Mouse (Mus musculus) stomach, adult 2 months (tissue): Measurements from ENCODE around the gene Tmem181a. TPM values are rescaled to one million over a fixed set of nuclear protein-coding genes. Genes with fewer than 3 reads are reported as not detected.

Experiments
- polyA plus RNA-seq: library from polyadenylated mRNA; depleted of rRNA; stranded (reverse); fragments of >200 nt; gene quantifications from 2 replicates; pipeline ENCODE4 v1.2.3, GENCODE M21; 2012; rRNA removed

Gene Tmem181a
- 9.7 and 12.1 TPM in 2 replicates for polyA plus RNA-seq

DNA sequence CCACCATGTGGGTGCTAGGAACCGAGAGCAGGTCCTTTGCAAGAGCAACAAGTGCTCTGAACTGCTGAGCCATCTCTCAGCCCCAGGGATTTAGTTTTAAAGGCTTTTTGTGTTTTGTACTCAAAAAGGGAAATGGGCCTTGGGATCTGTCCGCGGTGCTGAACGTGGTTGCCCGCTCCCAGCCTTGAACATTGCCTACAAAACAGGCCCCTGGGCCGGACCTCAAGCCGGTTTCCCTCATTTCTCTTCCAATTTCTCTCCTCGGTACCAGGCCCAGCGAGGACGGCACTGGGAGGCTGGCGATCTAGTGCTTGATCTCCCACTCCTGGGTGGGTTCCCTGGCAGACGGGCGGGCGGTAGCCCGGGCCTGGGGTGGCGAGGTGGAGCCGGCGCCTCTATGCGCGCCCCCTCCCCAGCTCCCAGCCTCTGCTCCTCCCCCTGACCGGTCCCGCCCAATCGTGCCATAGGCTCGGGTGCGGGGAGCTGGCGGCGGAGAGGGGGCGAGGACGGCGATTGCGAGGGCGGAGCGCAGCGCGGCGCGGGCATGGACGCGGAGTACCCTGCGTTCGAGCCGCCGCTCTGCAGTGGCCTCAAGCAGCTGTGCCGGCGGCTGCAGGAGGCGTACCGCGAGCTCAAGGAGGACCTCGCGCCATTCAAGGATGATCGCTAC is at the start of gene Tmem181a:
Gene Tmem181a (plus strand): TSS at position 461 of the 670 bp plus-strand sequence.

DNA sequence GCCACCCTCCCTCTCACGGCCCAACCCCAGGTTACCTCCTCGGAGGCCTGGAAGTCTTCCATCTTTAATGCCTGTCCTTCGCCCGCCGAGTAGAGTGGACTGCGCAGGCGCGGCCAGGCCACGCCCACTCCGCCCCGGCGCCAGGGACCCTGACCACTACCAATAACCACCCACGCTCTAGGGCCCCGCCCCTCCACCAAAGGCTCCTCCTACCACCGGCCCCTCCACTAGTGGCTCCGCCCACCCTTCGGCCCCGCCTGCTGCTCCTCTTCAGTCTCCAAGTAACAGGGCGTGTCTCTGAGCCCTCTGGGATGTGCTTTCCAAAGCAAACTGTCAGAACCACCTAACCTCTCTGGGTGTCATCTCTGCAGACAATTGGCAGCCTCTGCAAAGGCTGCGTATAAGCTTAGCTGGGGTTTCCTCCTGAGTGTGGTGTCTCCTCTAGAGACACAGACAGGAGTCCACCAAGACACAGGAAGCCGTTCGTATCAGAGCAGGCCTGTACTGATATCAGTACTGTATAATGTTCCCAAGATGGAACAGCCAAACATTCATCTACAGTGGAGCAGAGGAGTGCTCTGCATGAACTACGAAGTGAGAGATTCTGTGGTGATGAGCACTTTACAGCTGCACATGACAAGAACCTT is 60.8 kb downstream of the Tmem181a start, which contains the start of gene Dynlt1a:
Gene Dynlt1a (minus strand): TSS at position 162 of the 647 bp plus-strand sequence.

Other genes starting within 250 kb of the Tmem181a start
- 0.77 and 0.93 TPM in 2 replicates for gene Serac1, start 177.1 kb upstream of the Tmem181a start, polyA plus RNA-seq
- 2.3 and 2.6 TPM in 2 replicates for gene Gtf2h5, start 177.1 kb upstream of the Tmem181a start, polyA plus RNA-seq
- 23.3 and 23.6 TPM in 2 replicates for gene Tulp4, start 150.4 kb upstream of the Tmem181a start, polyA plus RNA-seq
- 0.90 and 1.2 TPM in 2 replicates for gene Dynlt1a, start 60.6 kb downstream of the Tmem181a start, polyA plus RNA-seq
- gene Dynlt1b, start 173.3 kb downstream of the Tmem181a start, polyA plus RNA-seq, result 105 and 118 TPM in 2 replicates